Mouse (Mus musculus) G1E-ER4 (cell line): ENCODE measurements around the gene Nfib. TPM values are rescaled to one million over a fixed set of nuclear protein-coding genes. Genes with fewer than 3 reads are reported as not detected.

ENCODE experiments used
- GATA1 ChIP-seq: IDR thresholded peaks from one replicate; pipeline ENCODE4 v1.8.0; 2012; ENCODE audit warnings: low read length, inconsistent platforms
- polyA plus RNA-seq: library from polyadenylated mRNA; stranded (reverse); fragments of >175 nt; gene quantifications from 2 replicates; pipeline ENCODE4 v1.2.3, GENCODE M21; 2012

The Nfib gene
- polyA plus RNA-seq, 1 experiment = not detected

DNA sequence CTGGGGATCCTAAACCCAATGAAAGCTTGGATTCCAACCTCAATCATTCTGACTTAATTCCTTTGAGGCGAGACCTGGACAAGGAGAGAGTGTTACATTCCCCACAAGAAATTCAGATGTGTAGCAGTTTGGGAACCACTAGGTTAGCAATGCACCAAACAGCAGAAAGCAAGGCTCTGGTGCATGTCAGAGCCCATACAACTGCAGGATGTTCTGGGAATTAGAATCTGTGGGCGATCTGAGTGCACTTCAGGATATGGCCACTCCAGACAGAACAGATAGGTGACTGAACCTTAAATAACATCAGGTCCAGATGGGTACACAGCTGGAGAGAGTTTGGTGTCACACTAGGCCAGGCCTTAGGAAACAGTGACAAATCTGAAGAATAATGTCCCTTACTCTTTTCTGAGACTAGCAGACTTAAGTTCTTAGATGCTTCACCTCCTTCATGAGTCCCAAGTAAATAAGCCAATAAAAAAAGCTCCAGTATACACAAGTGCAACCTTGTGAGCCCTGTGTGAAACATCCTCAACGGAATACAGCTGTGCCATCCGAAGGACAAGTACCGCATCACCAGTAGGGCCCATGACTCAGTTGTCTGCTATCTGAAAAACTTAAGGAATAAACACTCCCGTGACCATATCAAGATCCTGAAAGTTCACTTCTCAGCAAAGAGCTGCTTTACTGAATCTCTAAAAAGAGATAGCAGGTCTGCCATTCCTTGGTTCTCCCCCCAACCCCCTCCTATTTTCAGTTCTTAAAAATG lies 336.4 kb downstream of the Nfib start:
- no peak for TF ChIP-seq GATA1

GRCm38 (mm10) chr4:82368091-82368775 lies 337.3 kb downstream of the Nfib start:
- no peak for TF ChIP-seq GATA1

DNA sequence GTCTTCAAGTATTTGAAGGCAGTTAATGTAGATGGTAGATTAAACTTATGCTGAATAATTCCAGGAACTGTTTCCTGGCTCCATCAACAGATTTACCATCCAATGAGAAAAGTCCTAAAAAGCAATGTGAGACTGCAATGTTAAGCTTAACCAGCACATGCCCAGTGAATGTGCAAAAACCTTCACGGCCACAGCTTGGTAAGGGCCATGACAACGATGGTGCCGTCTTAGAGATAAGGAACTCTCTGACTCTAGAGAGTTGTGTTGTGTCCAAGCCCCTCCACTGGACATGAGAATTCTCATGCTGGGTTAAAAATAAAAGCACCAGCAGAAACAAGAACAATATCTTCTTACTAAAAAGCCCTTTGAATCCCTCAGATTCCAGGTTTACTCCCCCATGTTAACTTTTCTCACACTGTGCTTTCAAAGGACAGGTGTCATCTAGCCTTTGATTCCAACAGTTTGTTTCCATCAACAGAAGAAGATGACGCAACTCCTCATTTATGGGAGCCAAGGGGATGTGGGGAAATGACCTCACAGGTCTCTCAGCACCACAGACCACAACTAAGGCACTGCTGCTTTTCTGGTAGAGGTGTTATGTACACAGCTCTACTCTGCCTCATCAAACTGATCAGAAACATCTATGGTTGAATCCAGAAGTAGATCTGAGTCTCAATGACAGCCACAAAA lies 340.7 kb downstream of the Nfib start:
- no peak for TF ChIP-seq GATA1

DNA sequence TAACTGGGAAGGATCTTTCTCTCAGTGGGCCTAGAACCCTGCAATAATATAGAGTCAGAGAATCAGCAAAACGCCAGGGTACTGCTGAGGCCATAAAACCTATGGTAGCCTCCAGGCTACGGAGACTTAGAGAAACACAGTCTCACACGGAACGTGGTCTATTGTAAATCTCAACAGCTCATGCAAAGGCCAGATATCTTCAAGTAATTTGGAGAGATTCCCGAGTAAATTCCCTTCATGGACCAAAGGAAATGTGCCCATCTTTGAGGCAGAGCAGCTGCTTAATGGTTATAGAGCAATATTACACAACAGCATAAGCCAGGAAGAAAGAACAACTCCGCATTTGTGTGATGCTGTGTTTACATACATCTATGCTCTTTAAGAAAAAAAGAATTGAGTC lies 341.6 kb downstream of the Nfib start:
- TF ChIP-seq GATA1 = no peak

- TF ChIP-seq GATA1 = no peak
Observed at GRCm38 (mm10) chr4:82362294-82362693, 343.3 kb downstream of the Nfib start.

- no peak for TF ChIP-seq GATA1
Observed at GRCm38 (mm10) chr4:82360081-82360511, 345.5 kb downstream of the Nfib start.

- no peak for TF ChIP-seq GATA1
Observed at GRCm38 (mm10) chr4:82359110-82359509, 346.4 kb downstream of the Nfib start.

GRCm38 (mm10) chr4:82349006-82349405 lies 356.5 kb downstream of the Nfib start:
- TF ChIP-seq GATA1 = no peak

- no peak for TF ChIP-seq GATA1
Observed at GRCm38 (mm10) chr4:82344787-82345186, 360.8 kb downstream of the Nfib start.

GRCm38 (mm10) chr4:82344224-82344623 lies 361.3 kb downstream of the Nfib start:
- no peak for TF ChIP-seq GATA1

GRCm38 (mm10) chr4:82338930-82339329 lies 366.6 kb downstream of the Nfib start:
- TF ChIP-seq GATA1 = no peak

DNA sequence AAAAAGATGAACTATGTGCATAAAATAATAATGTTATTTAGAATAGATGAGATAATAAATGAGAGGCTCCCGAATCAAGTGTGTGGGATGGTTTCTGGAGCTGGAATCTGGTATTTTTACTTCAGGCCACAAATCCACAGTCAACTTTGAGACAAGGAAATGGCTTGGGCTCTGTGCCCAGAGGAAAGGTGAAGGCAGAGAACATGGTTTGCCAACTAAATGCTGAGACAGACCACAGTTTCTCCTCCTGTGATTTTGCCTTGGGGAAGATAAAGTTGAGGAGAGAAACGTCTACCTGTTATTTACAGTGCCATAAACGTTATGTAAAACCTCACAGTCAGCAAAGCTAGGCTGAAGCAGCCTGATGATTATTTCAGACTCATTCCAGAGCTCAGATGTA lies 367.1 kb downstream of the Nfib start:
- no peak for TF ChIP-seq GATA1

GRCm38 (mm10) chr4:82336951-82337381 lies 368.6 kb downstream of the Nfib start:
- no peak for TF ChIP-seq GATA1

DNA sequence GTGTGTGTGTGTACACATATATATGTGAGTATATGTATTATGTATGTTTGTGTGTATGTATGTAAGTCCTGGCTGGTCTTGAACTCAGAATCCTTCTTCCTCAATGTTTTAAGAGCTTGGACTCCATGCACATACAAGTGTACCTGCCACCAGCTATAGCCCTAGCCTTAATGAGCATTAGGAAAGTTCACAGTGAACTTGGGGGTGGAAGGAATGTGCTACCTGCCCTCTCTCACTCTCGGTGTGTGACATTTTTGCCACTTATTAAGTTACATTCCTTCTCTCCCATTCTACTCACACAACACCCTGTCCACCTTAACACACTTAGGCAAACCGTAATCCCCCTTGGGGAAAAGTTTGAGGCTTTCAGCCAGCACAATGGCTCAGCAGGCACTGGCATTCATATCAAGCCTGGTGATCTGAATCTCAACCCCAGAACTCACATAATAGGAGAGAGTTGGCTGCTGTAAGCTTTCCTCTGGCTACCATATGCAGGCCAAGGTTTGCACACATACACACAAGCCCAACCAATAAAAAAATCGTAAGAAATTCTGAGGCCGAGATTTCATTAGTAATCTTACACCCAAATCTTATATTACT lies 370.2 kb downstream of the Nfib start:
- no peak for TF ChIP-seq GATA1

DNA sequence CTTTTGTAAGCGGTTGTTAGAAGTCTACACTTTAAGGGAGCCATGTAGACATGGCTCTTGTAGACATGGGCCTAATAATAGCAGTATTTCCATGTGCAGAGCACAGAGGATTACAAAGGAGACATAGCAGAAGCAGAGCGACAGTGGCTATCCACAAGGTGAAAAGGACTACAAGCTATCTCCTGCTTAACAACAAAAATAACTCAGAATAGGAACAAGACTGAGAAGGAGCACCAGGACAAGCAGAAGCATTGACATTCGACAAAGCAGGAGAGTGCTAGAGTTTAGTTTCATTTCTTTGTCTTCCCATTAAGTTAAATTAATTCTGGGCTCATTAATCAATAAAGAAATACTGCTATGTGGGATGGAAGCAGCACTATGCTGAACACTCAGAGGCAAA lies 372.1 kb downstream of the Nfib start:
- TF ChIP-seq GATA1 = no peak

DNA sequence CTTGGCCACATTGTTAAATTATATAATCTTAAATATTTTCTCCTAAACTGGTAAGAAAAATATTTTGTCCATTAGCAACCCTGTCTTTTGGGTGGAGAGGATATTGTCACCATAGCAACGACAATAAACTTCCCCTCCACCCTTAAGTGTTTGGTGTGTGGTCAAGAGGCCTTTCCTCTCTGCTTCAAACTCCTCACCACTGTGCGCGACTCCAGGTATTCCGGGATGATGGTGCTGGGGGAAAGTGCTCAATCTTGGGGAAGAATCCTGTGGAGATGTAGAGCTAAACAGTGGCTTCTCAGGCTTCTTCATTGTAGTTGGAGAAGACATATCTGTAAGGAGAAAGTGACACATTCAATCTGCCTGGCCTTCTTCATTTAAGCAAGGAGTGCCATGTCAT lies 375.5 kb downstream of the Nfib start:
- no peak for TF ChIP-seq GATA1

- no peak for TF ChIP-seq GATA1
Observed at GRCm38 (mm10) chr4:82326140-82326529, 379.4 kb downstream of the Nfib start.
